In genomic region chr1:53060499-53060898, GRCm38 (mm10) we compare ENCODE assay signal across 18 mouse cellular contexts. TPM values are rescaled to one million over a fixed set of nuclear protein-coding genes. Genes with fewer than 3 reads are reported as not detected.
A peak's percentile ranks its signal among the peaks of the same experiment; 100 is the strongest.
DNase-seq lines count a peak whose midpoint lies in the region; ATAC-seq and TF ChIP-seq lines count a peak whose summit lies in the region.
"Had no signal": no experiment of that assay in that cellular context is flagged by ENCODE, and none has a peak within 500 bp of the region (broad histone marks: within the 10 kb centered on the region; RNA-seq: fewer than 3 reads in every experiment).

No protein-coding gene starts in this region.

- H3K36me3 ChIP-seq in forebrain, embryonic 10.5 days (replicated peaks) = no peaks in the 10 kb centered on the region
- no peaks in the 10 kb centered on the region for H3K36me3 ChIP-seq in forebrain, postnatal 0 days (ENCODE audit: insufficient read depth)
- H3K36me3 ChIP-seq in hindbrain, embryonic 12.5 days = no peaks in the 10 kb centered on the region
- H3K36me3 ChIP-seq in hindbrain, postnatal 0 days (ENCODE audit: insufficient read depth, low read length) = no peaks in the 10 kb centered on the region
- H3K36me3 ChIP-seq in limb, embryonic 10.5 days = no peaks in the 10 kb centered on the region
- no peaks in the 10 kb centered on the region for H3K36me3 ChIP-seq in neural tube, embryonic 13.5 days
- H3K36me3 ChIP-seq: limb, embryonic 12.5 days had no signal

- H3K9ac ChIP-seq in forebrain, postnatal 0 days = no peak overlapping the region
- no peak overlapping the region for H3K9ac ChIP-seq in hindbrain, embryonic 12.5 days
- H3K9ac ChIP-seq in hindbrain, postnatal 0 days (replicated peaks; ENCODE audit: low read length) = no peak overlapping the region
- no peak overlapping the region for H3K9ac ChIP-seq in neural tube, embryonic 13.5 days
- H3K9ac ChIP-seq: limb, embryonic 12.5 days; liver, postnatal 0 days had no signal

- ATAC-seq in forebrain, postnatal 0 days = no peak
- peak; percentile 46; the same call in 1 of the 2 replicates for ATAC-seq in hindbrain, embryonic 12.5 days (ENCODE audit: low FRiP score)
- ATAC-seq in hindbrain, postnatal 0 days = no peak
- ATAC-seq in neural tube, embryonic 13.5 days (ENCODE audit: low read depth) = peak; percentile 47; the same call in 1 of the 2 replicates
- ATAC-seq: intestine, embryonic 16.5 days; liver, postnatal 0 days had no signal

- DNase-seq in forebrain, embryonic 10.5 days (ENCODE audit: extremely low spot score, low spot score) = no peak
- no peak for DNase-seq in forebrain, postnatal 0 days
- DNase-seq in hindbrain, postnatal 0 days (ENCODE audit: low spot score) = no peak
- DNase-seq in limb, embryonic 10.5 days (ENCODE audit: low spot score) = no peak
- no peak for DNase-seq in cerebellum, postnatal 25 days
- DNase-seq in lung, postnatal 10 days = no peak
- DNase-seq: cerebellum, adult 18-20 months; heart, postnatal 36 days; kidney, postnatal 10 days; liver, postnatal 0 days had no signal

- H3K9me3 ChIP-seq in forebrain, embryonic 10.5 days = no peaks in the 10 kb centered on the region
- no peaks in the 10 kb centered on the region for H3K9me3 ChIP-seq in forebrain, postnatal 0 days (ENCODE audit: low read length)
- no peaks in the 10 kb centered on the region; the same call in 1 of the 2 replicates for H3K9me3 ChIP-seq in hindbrain, embryonic 12.5 days (replicated peaks)
- H3K9me3 ChIP-seq in hindbrain, postnatal 0 days (ENCODE audit: low read length) = no peaks in the 10 kb centered on the region
- no peaks in the 10 kb centered on the region for H3K9me3 ChIP-seq in limb, embryonic 10.5 days (replicated peaks)
- no peaks in the 10 kb centered on the region for H3K9me3 ChIP-seq in neural tube, embryonic 13.5 days

- no peak for TF ChIP-seq CTCF in forebrain, postnatal 0 days (IDR thresholded peaks at IDR 0.05; ENCODE audit: low read depth)
- no peak for TF ChIP-seq CTCF in hindbrain, postnatal 0 days (IDR thresholded peaks at IDR 0.05; ENCODE audit: low read depth)

- no peak overlapping the region for H3K4me2 ChIP-seq in forebrain, postnatal 0 days (ENCODE audit: low read depth)
- H3K4me2 ChIP-seq in hindbrain, embryonic 12.5 days (replicated peaks) = no peak overlapping the region
- H3K4me2 ChIP-seq in hindbrain, postnatal 0 days (ENCODE audit: low read depth, low read length) = no peak overlapping the region
- no peak overlapping the region for H3K4me2 ChIP-seq in neural tube, embryonic 13.5 days
- H3K4me2 ChIP-seq: limb, embryonic 12.5 days had no signal

- 53% methylated on average over 8 of the region's 8 CpGs for WGBS in forebrain, embryonic 10.5 days
- 19% methylated on average over 8 of the region's 8 CpGs for WGBS in forebrain, postnatal 0 days
- WGBS in hindbrain, embryonic 12.5 days = 43% methylated on average over 8 of the region's 8 CpGs
- 35% methylated on average over 8 of the region's 8 CpGs for WGBS in hindbrain, postnatal 0 days
- 78% methylated on average over 8 of the region's 8 CpGs for WGBS in limb, embryonic 10.5 days
- WGBS in neural tube, embryonic 13.5 days = 27% methylated on average over 8 of the region's 8 CpGs

- H3K27ac ChIP-seq in forebrain, embryonic 10.5 days = peak overlapping the region; percentile 52; the same call in 1 of the 2 replicates
- H3K27ac ChIP-seq in forebrain, postnatal 0 days (ENCODE audit: low read depth, low read length) = no peak overlapping the region
- H3K27ac ChIP-seq in hindbrain, embryonic 12.5 days = no peak overlapping the region
- no peak overlapping the region for H3K27ac ChIP-seq in hindbrain, postnatal 0 days
- H3K27ac ChIP-seq in limb, embryonic 10.5 days = peak overlapping the region; percentile 64
- H3K27ac ChIP-seq in neural tube, embryonic 13.5 days (replicated peaks) = no peak overlapping the region
- H3K27ac ChIP-seq: limb, embryonic 12.5 days had no signal

- peaks cover 24% of the 10 kb centered on the region for H3K4me1 ChIP-seq in forebrain, embryonic 10.5 days
- H3K4me1 ChIP-seq in forebrain, postnatal 0 days (ENCODE audit: insufficient read depth) = peaks cover 3% of the 10 kb centered on the region; the same call in 1 of the 2 replicates
- peaks cover 11% of the 10 kb centered on the region; the same call in 1 of the 2 replicates for H3K4me1 ChIP-seq in hindbrain, embryonic 12.5 days
- H3K4me1 ChIP-seq in hindbrain, postnatal 0 days (ENCODE audit: insufficient read depth, low read length) = no peaks in the 10 kb centered on the region
- peaks cover 32% of the 10 kb centered on the region for H3K4me1 ChIP-seq in limb, embryonic 10.5 days
- peaks cover 16% of the 10 kb centered on the region for H3K4me1 ChIP-seq in neural tube, embryonic 13.5 days (replicated peaks)

- no peak overlapping the region for H3K4me3 ChIP-seq in forebrain, embryonic 10.5 days
- H3K4me3 ChIP-seq in forebrain, postnatal 0 days (ENCODE audit: low read depth, low read length) = no peak overlapping the region
- H3K4me3 ChIP-seq in hindbrain, embryonic 12.5 days = no peak overlapping the region
- H3K4me3 ChIP-seq in hindbrain, postnatal 0 days (ENCODE audit: low read length) = no peak overlapping the region
- H3K4me3 ChIP-seq in limb, embryonic 10.5 days = no peak overlapping the region
- H3K4me3 ChIP-seq in neural tube, embryonic 13.5 days = no peak overlapping the region
- H3K4me3 ChIP-seq: erythroblast, embryonic 14.5 days; limb, embryonic 12.5 days had no signal

- no peaks in the 10 kb centered on the region for H3K27me3 ChIP-seq in forebrain, embryonic 10.5 days (ENCODE audit: poor library complexity, severe bottlenecking)
- no peaks in the 10 kb centered on the region for H3K27me3 ChIP-seq in forebrain, postnatal 0 days (ENCODE audit: insufficient read depth, low read length)
- no peaks in the 10 kb centered on the region for H3K27me3 ChIP-seq in hindbrain, embryonic 12.5 days
- H3K27me3 ChIP-seq in hindbrain, postnatal 0 days (ENCODE audit: insufficient read depth, low read length) = no peaks in the 10 kb centered on the region
- H3K27me3 ChIP-seq in limb, embryonic 10.5 days (ENCODE audit: low read depth, poor library complexity, severe bottlenecking) = no peaks in the 10 kb centered on the region
- no peaks in the 10 kb centered on the region for H3K27me3 ChIP-seq in neural tube, embryonic 13.5 days
- H3K27me3 ChIP-seq: CH12.LX; limb, embryonic 12.5 days had no signal

RNA-seq across cellular contexts. Expression of gene Mstn, which starts 0.9 kb away (rescaled TPM):
- 1.3 and 2.7 TPM in 2 replicates for polyA plus RNA-seq in forebrain, embryonic 10.5 days (2016; fragmentation: Nextera tagmentation; extraction: Ambion mirVana)
- total RNA-seq in forebrain, postnatal 0 days (2014; rRNA removed) = 1.2 and 1.4 TPM in 2 replicates
- polyA plus RNA-seq in forebrain, postnatal 0 days (2015; fragmentation: Nextera tagmentation; extraction: Ambion mirVana) = 0.70 and 0.98 TPM in 2 replicates
- 0.72 and 2.9 TPM in 2 replicates for polyA plus RNA-seq in hindbrain, embryonic 12.5 days (2016; fragmentation: Nextera tagmentation; extraction: Ambion mirVana)
- total RNA-seq in hindbrain, postnatal 0 days (2014; rRNA removed) = 0.11 and 0.31 TPM in 2 replicates
- 0.32 and 0.39 TPM in 2 replicates for polyA plus RNA-seq in hindbrain, postnatal 0 days (2015; fragmentation: Nextera tagmentation; extraction: Ambion mirVana)
- polyA plus RNA-seq in limb, embryonic 10.5 days (2016; fragmentation: Nextera tagmentation; extraction: Ambion mirVana) = 0.88 and 1.2 TPM in 2 replicates
- polyA plus RNA-seq in neural tube, embryonic 13.5 days (2015; fragmentation: Nextera tagmentation; extraction: Ambion mirVana) = 1.1 and 2.1 TPM in 2 replicates
- total RNA-seq: CH12.LX; megakaryocyte progenitor cell, adult 5-6 weeks; neutrophil, adult 5-6 weeks had no signal
- polyA plus RNA-seq: erythroblast, embryonic 14.5 days; intestine, embryonic 16.5 days had no signal

RNA-seq across cellular contexts. Expression of gene 1700019D03Rik, which starts 40.5 kb away (rescaled TPM):
- polyA plus RNA-seq in forebrain, embryonic 10.5 days (2016; fragmentation: Nextera tagmentation; extraction: Ambion mirVana) = 2.5 and 2.7 TPM in 2 replicates
- 3.2 and 4.2 TPM in 2 replicates for total RNA-seq in forebrain, postnatal 0 days (2014; rRNA removed)
- polyA plus RNA-seq in forebrain, postnatal 0 days (2015; fragmentation: Nextera tagmentation; extraction: Ambion mirVana) = 5.7 and 6.6 TPM in 2 replicates
- polyA plus RNA-seq in hindbrain, embryonic 12.5 days (2016; fragmentation: Nextera tagmentation; extraction: Ambion mirVana) = 5.0 and 6.1 TPM in 2 replicates
- 2.8 and 6.4 TPM in 2 replicates for total RNA-seq in hindbrain, postnatal 0 days (2014; rRNA removed)
- 5.5 and 7.1 TPM in 2 replicates for polyA plus RNA-seq in hindbrain, postnatal 0 days (2015; fragmentation: Nextera tagmentation; extraction: Ambion mirVana)
- 0.84 and 1.1 TPM in 2 replicates for polyA plus RNA-seq in limb, embryonic 10.5 days (2016; fragmentation: Nextera tagmentation; extraction: Ambion mirVana)
- polyA plus RNA-seq in neural tube, embryonic 13.5 days (2015; fragmentation: Nextera tagmentation; extraction: Ambion mirVana) = 4.6 and 5.4 TPM in 2 replicates
- polyA plus RNA-seq: erythroblast, embryonic 14.5 days had no signal

Comparison
In these comparisons a context has a peak if more than half of its experiments do, and no peak if none do; other contexts are left out.
1. H3K27ac ChIP-seq: peak in forebrain, embryonic 10.5 days (single experiment) and limb, embryonic 10.5 days (single experiment); none in forebrain, postnatal 0 days (single experiment), hindbrain, embryonic 12.5 days (single experiment), hindbrain, postnatal 0 days (single experiment) and neural tube, embryonic 13.5 days (single experiment).
2. ATAC-seq: peak in hindbrain, embryonic 12.5 days (single experiment) and neural tube, embryonic 13.5 days (single experiment); none in forebrain, postnatal 0 days (single experiment) and hindbrain, postnatal 0 days (single experiment).